Mouse (Mus musculus) liver, embryonic 13.5 days (tissue): ENCODE data around the gene Ccr7. TPM values are rescaled to one million over a fixed set of nuclear protein-coding genes. Genes with fewer than 3 reads are reported as not detected.
A peak's percentile ranks its signal among the peaks of the same experiment; 100 is the strongest.

Experiments used
- ATAC-seq: fragments of 200-750 bp; cut with Nextera tagmentation; 2 replicates; pipeline ENCODE4 v1.8.0; 2017; ENCODE audit warnings: low read depth, mild to moderate bottlenecking, moderate number of reproducible peaks, moderate library complexity
- DNase-seq: peaks from one replicate; pipeline ENCODE4 v3.0.0; 2022
- H3K27ac ChIP-seq: fragments of 300-500 bp; sonication (generic); 2 replicates; pipeline ENCODE4 v1.5.1; 2015; ENCODE audit warnings: moderate library complexity, mild to moderate bottlenecking, inconsistent platforms
- H3K27me3 ChIP-seq: fragments of 300-500 bp; sonication (generic); 2 replicates; pipeline ENCODE4 v1.6.1; 2015; ENCODE audit warnings: mild to moderate bottlenecking, inconsistent platforms
- H3K36me3 ChIP-seq: fragments of 300-500 bp; sonication (generic); 2 replicates; pipeline ENCODE4 v1.6.1; 2015; ENCODE audit warnings: mild to moderate bottlenecking, inconsistent platforms
- H3K4me1 ChIP-seq: fragments of 300-500 bp; sonication (generic); replicated peaks from 2 replicates; pipeline ENCODE4 v1.6.1; 2015; ENCODE audit warnings: inconsistent platforms
- H3K4me2 ChIP-seq: fragments of 300-500 bp; sonication (generic); 2 replicates; pipeline ENCODE4 v1.6.1; 2015; ENCODE audit warnings: inconsistent platforms, mild to moderate bottlenecking, moderate library complexity
- H3K4me3 ChIP-seq: fragments of 300-500 bp; sonication (generic); replicated peaks from 2 replicates; pipeline ENCODE4 v1.5.1; 2015; ENCODE audit warnings: mild to moderate bottlenecking, inconsistent platforms
- H3K9ac ChIP-seq: fragments of 300-500 bp; sonication (generic); 2 replicates; pipeline ENCODE4 v1.6.1; 2015; ENCODE audit warnings: mild to moderate bottlenecking, inconsistent platforms
- H3K9me3 ChIP-seq: fragments of 300-500 bp; sonication (generic); replicated peaks from 2 replicates; pipeline ENCODE4 v1.6.1; 2016; ENCODE audit warnings: inconsistent platforms
- WGBS: fragments of 180-500 bp; shearing (Covaris S2); methylation state at CpG from one replicate; pipeline ENCODE4 v1.1.7; 2015; ENCODE audit not compliant: insufficient replicate concordance; 5-methylcytosine and 5-hydroxymethylcytosine counted together
- polyA plus RNA-seq: library from polyadenylated mRNA; unstranded; fragments of >200 nt; fragmentation: Nextera tagmentation; extraction: Ambion mirVana; gene quantifications from 2 replicates; pipeline ENCODE4 v1.2.1, GENCODE M21; 2015

The Ccr7 gene
- polyA plus RNA-seq, 1 experiment from 2014 or later, result 0.17 TPM

GRCm38 (mm10) chr11:99144940-99145339 lies 9.9 kb downstream of the Ccr7 start:
- no peak overlapping the region for H3K4me3 ChIP-seq
- no peaks in the 10 kb centered on the region for H3K9me3 ChIP-seq
- H3K36me3 ChIP-seq, result no peaks in the 10 kb centered on the region
- H3K27ac ChIP-seq, result no peak overlapping the region
- peaks cover 55% of the 10 kb centered on the region for H3K4me1 ChIP-seq
- ATAC-seq (no peak), DNase-seq (no peak)
- peaks cover 28% of the 10 kb centered on the region for H3K27me3 ChIP-seq
- 71% methylated on average over 23 of the region's 23 CpGs for WGBS
- no peak overlapping the region for H3K9ac ChIP-seq
- H3K4me2 ChIP-seq, result no peak overlapping the region

- ATAC-seq (no peak), DNase-seq (no peak)
- Histone ChIP-seq H3K9me3 (no peaks in the 10 kb centered on the region), H3K4me1 (peaks cover 51% of the 10 kb centered on the region), H3K36me3 (no peaks in the 10 kb centered on the region), H3K27me3 (peaks cover 28% of the 10 kb centered on the region), H3K4me3 (no peak overlapping the region), H3K9ac (no peak overlapping the region), H3K4me2 (no peak overlapping the region), H3K27ac (no peak overlapping the region)
- 21% methylated on average over 5 of the region's 5 CpGs for WGBS
Observed at GRCm38 (mm10) chr11:99144456-99144855, 10.4 kb downstream of the Ccr7 start.

- ATAC-seq, result no peak
- Histone ChIP-seq H3K27me3 (peaks cover 21% of the 10 kb centered on the region), H3K27ac (no peak overlapping the region), H3K36me3 (no peaks in the 10 kb centered on the region), H3K4me1 (peaks cover 42% of the 10 kb centered on the region), H3K9me3 (no peaks in the 10 kb centered on the region), H3K4me2 (no peak overlapping the region), H3K4me3 (no peak overlapping the region), H3K9ac (no peak overlapping the region)
- 34% methylated on average over 16 of the region's 16 CpGs for WGBS
- no peak for DNase-seq
Observed at GRCm38 (mm10) chr11:99143123-99144082, 11.5 kb downstream of the Ccr7 start.

GRCm38 (mm10) chr11:99142493-99143095 lies 12.3 kb downstream of the Ccr7 start:
- Histone ChIP-seq H3K9me3 (no peaks in the 10 kb centered on the region), H3K9ac (no peak overlapping the region), H3K4me2 (no peak overlapping the region), H3K4me1 (peaks cover 35% of the 10 kb centered on the region), H3K27me3 (peaks cover 13% of the 10 kb centered on the region), H3K4me3 (no peak overlapping the region), H3K36me3 (no peaks in the 10 kb centered on the region), H3K27ac (no peak overlapping the region)
- 29% methylated on average over 18 of the region's 18 CpGs for WGBS
- DNase-seq (no peak), ATAC-seq (no peak)

GRCm38 (mm10) chr11:99142046-99142445 lies 12.8 kb downstream of the Ccr7 start:
- WGBS, result 58% methylated on average over 6 of the region's 6 CpGs
- Histone ChIP-seq H3K4me2 (no peak overlapping the region), H3K4me3 (no peak overlapping the region), H3K27ac (no peak overlapping the region), H3K9ac (no peak overlapping the region), H3K36me3 (no peaks in the 10 kb centered on the region), H3K9me3 (no peaks in the 10 kb centered on the region), H3K27me3 (peaks cover 9% of the 10 kb centered on the region; the same call in 1 of the 2 replicates), H3K4me1 (peaks cover 30% of the 10 kb centered on the region)
- DNase-seq, result no peak
- ATAC-seq, result no peak

GRCm38 (mm10) chr11:99141600-99141999 lies 13.3 kb downstream of the Ccr7 start:
- H3K36me3 ChIP-seq, result no peaks in the 10 kb centered on the region
- WGBS, result 65% methylated on average over 7 of the region's 7 CpGs
- no peak overlapping the region for H3K27ac ChIP-seq
- H3K4me3 ChIP-seq, result no peak overlapping the region
- DNase-seq (no peak), ATAC-seq (peak; percentile 29; the same call in 1 of the 2 replicates)
- peaks cover 7% of the 10 kb centered on the region; the same call in 1 of the 2 replicates for H3K27me3 ChIP-seq
- no peak overlapping the region for H3K4me2 ChIP-seq
- peaks cover 29% of the 10 kb centered on the region for H3K4me1 ChIP-seq
- H3K9me3 ChIP-seq, result no peaks in the 10 kb centered on the region
- H3K9ac ChIP-seq, result no peak overlapping the region

GRCm38 (mm10) chr11:99138976-99139375 lies 15.9 kb downstream of the Ccr7 start:
- Histone ChIP-seq H3K4me3 (no peak overlapping the region), H3K36me3 (no peaks in the 10 kb centered on the region), H3K4me1 (peaks cover 27% of the 10 kb centered on the region), H3K9me3 (no peaks in the 10 kb centered on the region), H3K27ac (no peak overlapping the region), H3K27me3 (no peaks in the 10 kb centered on the region), H3K4me2 (no peak overlapping the region), H3K9ac (no peak overlapping the region)
- no peak for DNase-seq
- 66% methylated on average over 9 of the region's 9 CpGs for WGBS
- ATAC-seq, result no peak

- WGBS, result 48% methylated on average over 3 of the region's 4 CpGs
- peaks cover under 1% of the 10 kb centered on the region; the same call in 1 of the 2 replicates for H3K27me3 ChIP-seq
Observed at GRCm38 (mm10) chr11:99137385-99137784, 17.5 kb downstream of the Ccr7 start.

GRCm38 (mm10) chr11:99136961-99137360 lies 17.9 kb downstream of the Ccr7 start:
- Histone ChIP-seq H3K9me3 (no peaks in the 10 kb centered on the region), H3K9ac (no peak overlapping the region), H3K27ac (no peak overlapping the region), H3K36me3 (no peaks in the 10 kb centered on the region), H3K4me2 (no peak overlapping the region), H3K4me3 (no peak overlapping the region), H3K4me1 (peaks cover 17% of the 10 kb centered on the region), H3K27me3 (peaks cover 4% of the 10 kb centered on the region)
- ATAC-seq (no peak), DNase-seq (no peak)
- WGBS, result 40% methylated on average over 4 of the region's 4 CpGs

More at GRCm38 (mm10) chr11:99137385-99137784, 17.5 kb downstream of the Ccr7 start:
- H3K36me3 ChIP-seq, result no peaks in the 10 kb centered on the region
- H3K9me3 ChIP-seq, result no peaks in the 10 kb centered on the region
- H3K4me1 ChIP-seq, result peaks cover 17% of the 10 kb centered on the region
- H3K9ac ChIP-seq, result no peak overlapping the region
- DNase-seq, result no peak
- ATAC-seq, result no peak
- H3K27ac ChIP-seq, result no peak overlapping the region
- H3K4me2 ChIP-seq, result no peak overlapping the region
- H3K4me3 ChIP-seq, result no peak overlapping the region

GRCm38 (mm10) chr11:99136361-99136760 lies 18.5 kb downstream of the Ccr7 start:
- 18% methylated on average over 3 of the region's 3 CpGs for WGBS
- H3K27ac ChIP-seq, result no peak overlapping the region
- ATAC-seq (no peak), DNase-seq (no peak)
- no peak overlapping the region for H3K9ac ChIP-seq
- no peaks in the 10 kb centered on the region for H3K9me3 ChIP-seq
- no peak overlapping the region for H3K4me3 ChIP-seq
- no peak overlapping the region for H3K4me2 ChIP-seq
- H3K27me3 ChIP-seq, result peaks cover 8% of the 10 kb centered on the region
- H3K36me3 ChIP-seq, result no peaks in the 10 kb centered on the region
- H3K4me1 ChIP-seq, result peaks cover 19% of the 10 kb centered on the region

- Histone ChIP-seq H3K27me3 (peaks cover 8% of the 10 kb centered on the region), H3K4me3 (no peak overlapping the region)
Observed at GRCm38 (mm10) chr11:99135047-99135440, 19.8 kb downstream of the Ccr7 start.

More at GRCm38 (mm10) chr11:99135047-99135440, 19.8 kb downstream of the Ccr7 start:
- no peak overlapping the region for H3K27ac ChIP-seq
- DNase-seq (no peak), ATAC-seq (no peak)
- 47% methylated on average over 8 of the region's 8 CpGs for WGBS
- H3K9ac ChIP-seq, result no peak overlapping the region
- H3K9me3 ChIP-seq, result no peaks in the 10 kb centered on the region
- peaks cover 22% of the 10 kb centered on the region for H3K4me1 ChIP-seq
- H3K4me2 ChIP-seq, result no peak overlapping the region
- no peaks in the 10 kb centered on the region for H3K36me3 ChIP-seq
